In genomic region chr6:142758562-142758961, GRCm38 (mm10) we compare ENCODE assay signal across 14 mouse cellular contexts. TPM values are rescaled to one million over a fixed set of nuclear protein-coding genes. Genes with fewer than 3 reads are reported as not detected.
A peak's percentile ranks its signal among the peaks of the same experiment; 100 is the strongest.
DNase-seq lines count a peak whose midpoint lies in the region; ATAC-seq and TF ChIP-seq lines count a peak whose summit lies in the region.
"Had no signal": no experiment of that assay in that cellular context is flagged by ENCODE, and none has a peak within 500 bp of the region (broad histone marks: within the 10 kb centered on the region; RNA-seq: fewer than 3 reads in every experiment).

No protein-coding gene starts in this region.

- no peak overlapping the region for H3K4me3 ChIP-seq in forebrain, embryonic 15.5 days
- no peak overlapping the region for H3K4me3 ChIP-seq in forebrain, embryonic 12.5 days (replicated peaks)
- H3K4me3 ChIP-seq in kidney, embryonic 14.5 days (ENCODE audit: low read length): no peak overlapping the region
- H3K4me3 ChIP-seq in G1E (ENCODE audit: low read depth, low read length): peak overlapping the region; percentile 84; the same call in 1 of the 2 replicates
- peak overlapping the region; percentile 80 to 87 for H3K4me3 ChIP-seq in liver, embryonic 14.5 days (ENCODE audit: insufficient read depth in 1 of 2, low read depth in 2 of 2, low read length in 2 of 2)

- H3K27me3 ChIP-seq in forebrain, embryonic 15.5 days: peaks cover 17% of the 10 kb centered on the region; the same call in 1 of the 2 replicates
- H3K27me3 ChIP-seq in forebrain, embryonic 12.5 days: peaks cover 20% of the 10 kb centered on the region
- H3K27me3 ChIP-seq in kidney, embryonic 14.5 days (ENCODE audit: control insufficient read depth, insufficient read depth, low read length): 0 out of 2 replicates have a peak, but pooled peaks cover 3% of the 10 kb centered on the region
- H3K27me3 ChIP-seq in G1E (ENCODE audit: insufficient read depth, low read length): no peaks in the 10 kb centered on the region
- no peaks in the 10 kb centered on the region for H3K27me3 ChIP-seq in liver, embryonic 14.5 days (ENCODE audit: control insufficient read depth, insufficient read depth, low read length)

- 0 out of 2 replicates have a peak overlapping the region, but pooled peaks have one; percentile 72 for H3K4me2 ChIP-seq in forebrain, embryonic 15.5 days (replicated peaks)
- no peak overlapping the region for H3K4me2 ChIP-seq in forebrain, embryonic 12.5 days
- no peak overlapping the region; the same call in 1 of the 2 replicates for H3K4me2 ChIP-seq in kidney, embryonic 14.5 days (replicated peaks; ENCODE audit: low read depth, low read length)
- H3K4me2 ChIP-seq in liver, embryonic 14.5 days (ENCODE audit: low read depth): peak overlapping the region; percentile 70

- TF ChIP-seq EP300 in liver, embryonic 14.5 days (IDR thresholded peaks at IDR 0.05; ENCODE audit: low read depth): no peak

- 91% methylated on average over 6 of the region's 6 CpGs for WGBS in forebrain, embryonic 15.5 days
- WGBS in forebrain, embryonic 12.5 days: 93% methylated on average over 6 of the region's 6 CpGs
- WGBS in kidney, embryonic 14.5 days: 93% methylated on average over 6 of the region's 6 CpGs
- 77% methylated on average over 6 of the region's 6 CpGs for WGBS in liver, embryonic 14.5 days (ENCODE audit: insufficient replicate concordance)

- H3K36me3 ChIP-seq in forebrain, embryonic 15.5 days: no peaks in the 10 kb centered on the region
- H3K36me3 ChIP-seq in forebrain, embryonic 12.5 days (replicated peaks): peaks cover 7% of the 10 kb centered on the region; the same call in 1 of the 2 replicates
- H3K36me3 ChIP-seq in kidney, embryonic 14.5 days (ENCODE audit: control insufficient read depth, insufficient read depth, low read length): peaks cover 17% of the 10 kb centered on the region; the same call in 1 of the 2 replicates
- H3K36me3 ChIP-seq in G1E (replicated peaks): peaks cover 56% of the 10 kb centered on the region
- peaks cover 40% of the 10 kb centered on the region for H3K36me3 ChIP-seq in liver, embryonic 14.5 days (replicated peaks; ENCODE audit: control insufficient read depth, insufficient read depth, low read depth)

- DNase-seq in kidney, postnatal 4 days: no peak
- no peak for DNase-seq in G1E (ENCODE audit: low spot score)
- DNase-seq in liver, embryonic 14.5 days (ENCODE audit: low read depth in 3 of 3, low spot score in 3 of 3): no peak
- no peak for DNase-seq in right cerebral cortex, adult 18-20 months
- DNase-seq in cerebellum, adult 9-11 months: no peak
- DNase-seq: B cell, adult 2 months; cerebellum, adult 9-10 months; kidney, adult 11 months had no signal

- H3K9ac ChIP-seq in forebrain, embryonic 15.5 days (replicated peaks): no peak overlapping the region
- H3K9ac ChIP-seq in forebrain, embryonic 12.5 days: no peak overlapping the region
- 0 out of 2 replicates have a peak overlapping the region, but pooled peaks have one; percentile 12 for H3K9ac ChIP-seq in kidney, embryonic 14.5 days (ENCODE audit: low read depth, low read length)
- peak overlapping the region; percentile 86 for H3K9ac ChIP-seq in liver, embryonic 14.5 days (replicated peaks)

- peaks cover 24% of the 10 kb centered on the region for H3K4me1 ChIP-seq in forebrain, embryonic 15.5 days
- H3K4me1 ChIP-seq in forebrain, embryonic 12.5 days: peaks cover 26% of the 10 kb centered on the region
- H3K4me1 ChIP-seq in kidney, embryonic 14.5 days (ENCODE audit: control insufficient read depth, insufficient read depth, low read length): peaks cover 7% of the 10 kb centered on the region
- peaks cover 64% of the 10 kb centered on the region for H3K4me1 ChIP-seq in G1E (ENCODE audit: insufficient read depth, low read depth, low read length)
- H3K4me1 ChIP-seq in liver, embryonic 14.5 days (replicated peaks; ENCODE audit: control insufficient read depth in 2 of 2, insufficient read depth in 2 of 2, low read length in 1 of 2): peaks cover 11 to 24% of the 10 kb centered on the region in 2 experiments

- TF ChIP-seq CTCF in G1E (IDR thresholded peaks at IDR 0.05; ENCODE audit: low read depth, low read length): no peak
- no peak for TF ChIP-seq CTCF in liver, embryonic 14.5 days (IDR thresholded peaks at IDR 0.05; ENCODE audit: low read depth)

- ATAC-seq in forebrain, embryonic 15.5 days (replicated peaks): no peak
- no peak for ATAC-seq in forebrain, embryonic 12.5 days (ENCODE audit: low FRiP score)
- ATAC-seq in kidney, embryonic 14.5 days (ENCODE audit: low FRiP score, low TSS enrichment): no peak
- ATAC-seq in G1E (ENCODE audit: extremely low read depth, insufficient number of reproducible peaks, low FRiP score, poor library complexity, severe bottlenecking): no peak
- ATAC-seq in liver, embryonic 14.5 days (ENCODE audit: insufficient read depth): no peak
- ATAC-seq: activated CD4-positive, CD25-positive, alpha-beta regulatory T cell, adult 4 months had no signal

- no peaks in the 10 kb centered on the region for H3K9me3 ChIP-seq in forebrain, embryonic 15.5 days
- H3K9me3 ChIP-seq in forebrain, embryonic 12.5 days: no peaks in the 10 kb centered on the region
- H3K9me3 ChIP-seq in kidney, embryonic 14.5 days (ENCODE audit: control insufficient read depth, low read length): no peaks in the 10 kb centered on the region
- no peaks in the 10 kb centered on the region for H3K9me3 ChIP-seq in G1E (replicated peaks)
- no peaks in the 10 kb centered on the region for H3K9me3 ChIP-seq in liver, embryonic 14.5 days (ENCODE audit: control insufficient read depth, low read length)

- no peak overlapping the region for H3K27ac ChIP-seq in forebrain, embryonic 15.5 days (replicated peaks)
- no peak overlapping the region for H3K27ac ChIP-seq in forebrain, embryonic 12.5 days
- no peak overlapping the region for H3K27ac ChIP-seq in kidney, embryonic 14.5 days (ENCODE audit: low read depth, low read length)
- H3K27ac ChIP-seq in liver, embryonic 14.5 days: peak overlapping the region; percentile 30; the same call in 1 of the 2 replicates

RNA-seq across cellular contexts. Expression of gene Cmas, which starts 2.1 kb away (rescaled TPM):
- polyA plus RNA-seq in forebrain, embryonic 15.5 days (2015; fragmentation: Nextera tagmentation; extraction: Ambion mirVana): 147 and 160 TPM in 2 replicates
- polyA plus RNA-seq in forebrain, embryonic 12.5 days (2016; fragmentation: Nextera tagmentation; extraction: Ambion mirVana): 117 and 119 TPM in 2 replicates
- 81.1 and 85.6 TPM in 2 replicates for polyA plus RNA-seq in kidney, embryonic 14.5 days (2014; fragmentation: Nextera tagmentation; extraction: Ambion mirVana)
- 55.3 and 76.0 TPM in 2 replicates for total RNA-seq in G1E (2014; fragmentation: Nextera tagmentation)
- total RNA-seq in G1E (2017): 79.6 and 80.6 TPM in 2 replicates
- 53.2 and 79.0 TPM in 2 replicates for polyA plus RNA-seq in G1E (2012)
- 43.3 and 80.7 TPM in 2 replicates for polyA plus RNA-seq in liver, embryonic 14.5 days (2012; rRNA removed)
- 176 and 181 TPM in 2 replicates for polyA plus RNA-seq in liver, embryonic 14.5 days (2014; fragmentation: Nextera tagmentation; extraction: Ambion mirVana)

RNA-seq across cellular contexts. Expression of gene Sult6b2, which starts 45.7 kb away (rescaled TPM):
- 0.18 and 0.34 TPM in 2 replicates for polyA plus RNA-seq in forebrain, embryonic 15.5 days (2015; fragmentation: Nextera tagmentation; extraction: Ambion mirVana)
- 0.09 and 0.17 TPM in 2 replicates for polyA plus RNA-seq in forebrain, embryonic 12.5 days (2016; fragmentation: Nextera tagmentation; extraction: Ambion mirVana)
- polyA plus RNA-seq in kidney, embryonic 14.5 days (2014; fragmentation: Nextera tagmentation; extraction: Ambion mirVana): 0.16 TPM in 1 of 2 replicates, not detected in the other
- total RNA-seq in G1E (2014; fragmentation: Nextera tagmentation): not detected in 2 replicates
- total RNA-seq in G1E (2017): 0.16 TPM in 1 of 2 replicates, not detected in the other
- polyA plus RNA-seq in G1E (2012): not detected in 2 replicates
- polyA plus RNA-seq in liver, embryonic 14.5 days (2012; rRNA removed): not detected in 2 replicates
- polyA plus RNA-seq in liver, embryonic 14.5 days (2014; fragmentation: Nextera tagmentation; extraction: Ambion mirVana): not detected in 2 replicates
- total RNA-seq: gastrocnemius, postnatal 4 days had no signal
- polyA plus RNA-seq: activated CD4-positive, CD25-positive, alpha-beta regulatory T cell, adult 4 months; embryonic facial prominence, embryonic 11.5 days had no signal

RNA-seq across cellular contexts. Expression of gene Abcc9, which starts 56.4 kb away (rescaled TPM):
- 2.9 and 3.1 TPM in 2 replicates for polyA plus RNA-seq in forebrain, embryonic 15.5 days (2015; fragmentation: Nextera tagmentation; extraction: Ambion mirVana)
- polyA plus RNA-seq in forebrain, embryonic 12.5 days (2016; fragmentation: Nextera tagmentation; extraction: Ambion mirVana): 1.9 and 2.1 TPM in 2 replicates
- polyA plus RNA-seq in kidney, embryonic 14.5 days (2014; fragmentation: Nextera tagmentation; extraction: Ambion mirVana): 6.4 and 7.3 TPM in 2 replicates
- total RNA-seq in G1E (2014; fragmentation: Nextera tagmentation) (not detected in 2 replicates), G1E (2017) (0.12 and 0.27 TPM in 2 replicates)
- polyA plus RNA-seq in G1E (2012): not detected in 2 replicates
- 1.6 and 2.0 TPM in 2 replicates for polyA plus RNA-seq in liver, embryonic 14.5 days (2012; rRNA removed)
- polyA plus RNA-seq in liver, embryonic 14.5 days (2014; fragmentation: Nextera tagmentation; extraction: Ambion mirVana): 1.0 and 1.3 TPM in 2 replicates
- polyA plus RNA-seq: activated CD4-positive, CD25-positive, alpha-beta regulatory T cell, adult 4 months had no signal

Comparison
In these comparisons a context has a peak if more than half of its experiments do, and no peak if none do; other contexts are left out.
1. H3K4me2 ChIP-seq: peak in forebrain, embryonic 15.5 days (single experiment) and liver, embryonic 14.5 days (single experiment); none in forebrain, embryonic 12.5 days (single experiment) and kidney, embryonic 14.5 days (single experiment).
2. H3K4me3 ChIP-seq: peak in G1E (single experiment) and liver, embryonic 14.5 days (2 of 2); none in forebrain, embryonic 15.5 days (single experiment), forebrain, embryonic 12.5 days (single experiment) and kidney, embryonic 14.5 days (single experiment).
3. H3K9ac ChIP-seq: peak in kidney, embryonic 14.5 days (single experiment) and liver, embryonic 14.5 days (single experiment); none in forebrain, embryonic 15.5 days (single experiment) and forebrain, embryonic 12.5 days (single experiment).